Mouse (Mus musculus): ENCODE measurements around the gene Ppil1.

DNA sequence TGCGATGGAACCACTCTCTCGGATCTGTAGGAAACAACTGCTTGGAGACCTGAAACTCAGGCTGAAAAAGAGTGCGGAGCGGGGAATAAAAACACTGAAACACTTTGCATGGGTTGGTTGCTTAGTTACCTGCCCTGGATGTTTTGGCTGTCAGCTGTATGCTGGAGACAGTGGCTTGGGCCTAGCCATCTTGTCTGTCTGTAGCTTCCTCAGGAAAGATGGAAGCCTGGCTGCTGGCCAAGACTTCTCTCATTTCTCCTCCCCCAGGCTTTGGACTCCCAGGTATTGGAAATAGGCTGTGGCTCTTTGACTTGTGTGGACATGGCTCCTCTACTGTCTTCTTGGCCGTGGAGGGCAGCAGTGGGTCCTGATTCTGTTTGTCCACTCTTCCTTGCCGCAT, 37.4 kb upstream of the Ppil1 start:
- TF ChIP-seq CTCF (IDR thresholded peaks at IDR 0.05; ENCODE audit: low read depth, low read length) (no peak), POLR2A (IDR thresholded peaks at IDR 0.05; ENCODE audit: insufficient read depth, low read length) (no peak), EP300 (IDR thresholded peaks at IDR 0.05; ENCODE audit: insufficient read depth, low read depth, low read length) (no peak)
